Mouse (Mus musculus): ENCODE measurements around the gene Yjefn3.
A peak's percentile ranks its signal among the peaks of the same experiment; 100 is the strongest.

The Yjefn3 gene

DNA sequence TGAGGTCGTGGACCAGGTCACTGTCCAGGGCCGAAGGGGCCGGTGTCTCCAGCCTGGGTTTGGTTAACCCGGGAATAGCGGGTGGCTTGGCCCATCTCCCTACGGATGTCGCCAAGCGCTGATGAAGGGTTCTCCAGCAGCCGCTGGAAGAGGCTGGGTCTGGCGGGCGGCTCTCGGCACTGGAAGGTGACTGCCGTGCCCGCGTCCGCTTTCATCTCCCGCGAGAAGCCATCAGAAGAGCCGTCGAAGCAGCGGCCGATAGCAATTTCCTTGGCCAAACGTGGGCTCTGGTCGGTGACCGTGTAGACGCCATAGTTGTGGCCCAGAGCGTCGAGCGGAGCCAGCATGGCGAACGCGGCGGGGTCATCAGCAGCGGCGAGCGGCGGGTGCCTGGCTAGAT lies 21.7 kb downstream of the Yjefn3 start:
- no peak for DNase-seq (ENCODE audit: extremely low spot score)

DNA sequence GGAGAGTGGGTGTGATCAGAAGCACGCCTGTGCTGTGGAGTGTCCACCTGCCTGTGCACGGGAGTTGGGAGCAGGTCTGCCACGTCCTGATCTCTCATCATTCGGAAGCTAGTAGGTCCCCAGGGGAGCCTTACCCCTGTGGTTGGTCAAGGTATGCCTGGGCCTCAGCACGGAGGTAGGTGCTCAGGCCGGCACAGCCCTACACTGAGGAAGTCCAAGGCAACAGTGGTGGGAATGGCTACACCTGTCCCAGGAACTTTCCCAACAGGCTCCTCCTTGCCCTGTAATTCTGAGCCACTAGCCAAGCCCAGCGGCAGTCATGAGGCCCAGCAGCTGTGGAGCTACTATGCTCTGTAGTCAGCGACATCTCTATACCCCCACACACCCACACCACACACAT lies 22.8 kb downstream of the Yjefn3 start:
- DNase-seq (ENCODE audit: extremely low spot score), result no peak

- DNase-seq (ENCODE audit: extremely low spot score), result no peak
Measured at GRCm38 (mm10) chr8:69877992-69878391, 24.5 kb downstream of the Yjefn3 start.

- no peak for DNase-seq (ENCODE audit: extremely low spot score)
Measured at GRCm38 (mm10) chr8:69877396-69877795, 25.1 kb downstream of the Yjefn3 start.

GRCm38 (mm10) chr8:69876967-69877366 lies 25.5 kb downstream of the Yjefn3 start:
- DNase-seq (ENCODE audit: extremely low spot score), result no peak

- DNase-seq (ENCODE audit: extremely low spot score), result no peak
Measured at GRCm38 (mm10) chr8:69876097-69876496, 26.4 kb downstream of the Yjefn3 start.

DNA sequence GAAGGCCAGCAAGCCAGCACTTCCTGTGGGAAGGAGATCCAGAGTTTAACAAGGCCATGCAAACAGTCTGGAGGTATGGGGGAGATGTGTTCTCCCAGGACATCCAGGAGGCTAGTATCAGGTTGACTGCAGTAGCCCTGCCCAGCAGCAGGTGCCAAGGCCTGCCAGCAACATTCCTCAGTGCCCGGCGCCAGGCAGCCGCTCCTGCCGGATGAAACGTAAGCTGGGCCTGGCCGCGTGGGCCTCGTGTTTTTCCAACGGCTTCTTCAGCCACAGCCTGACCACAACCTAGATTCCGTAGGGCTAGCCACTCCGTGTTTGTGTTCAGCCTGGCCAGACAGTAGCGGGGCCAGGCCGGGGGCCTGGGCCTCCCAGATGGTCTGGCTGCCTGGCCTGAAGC lies 27.9 kb downstream of the Yjefn3 start:
- DNase-seq (ENCODE audit: extremely low spot score), result no peak

GRCm38 (mm10) chr8:69874155-69874554 lies 28.4 kb downstream of the Yjefn3 start:
- DNase-seq (ENCODE audit: extremely low spot score), result peak; percentile 68

DNA sequence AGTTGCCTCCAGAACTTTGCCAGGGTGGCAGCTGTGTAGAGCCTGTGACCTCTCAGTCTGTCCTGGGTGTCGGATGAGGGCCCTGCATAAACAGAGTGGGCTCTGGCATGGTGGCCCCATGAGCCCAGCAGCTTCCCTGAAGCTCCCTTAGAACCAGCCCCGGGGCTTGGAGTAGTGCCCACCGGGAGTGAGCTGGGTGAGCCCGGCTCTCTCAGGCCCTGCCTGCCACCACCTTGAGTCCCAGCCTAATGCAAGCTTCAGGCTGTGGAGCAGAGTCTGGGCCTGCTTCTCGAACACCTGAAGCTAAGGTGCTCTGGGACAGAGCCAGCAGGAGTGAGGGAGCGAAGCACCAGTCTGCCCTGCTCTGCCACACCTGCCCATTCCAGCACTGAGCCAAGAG lies 31.6 kb downstream of the Yjefn3 start:
- no peak for DNase-seq (ENCODE audit: extremely low spot score)

DNA sequence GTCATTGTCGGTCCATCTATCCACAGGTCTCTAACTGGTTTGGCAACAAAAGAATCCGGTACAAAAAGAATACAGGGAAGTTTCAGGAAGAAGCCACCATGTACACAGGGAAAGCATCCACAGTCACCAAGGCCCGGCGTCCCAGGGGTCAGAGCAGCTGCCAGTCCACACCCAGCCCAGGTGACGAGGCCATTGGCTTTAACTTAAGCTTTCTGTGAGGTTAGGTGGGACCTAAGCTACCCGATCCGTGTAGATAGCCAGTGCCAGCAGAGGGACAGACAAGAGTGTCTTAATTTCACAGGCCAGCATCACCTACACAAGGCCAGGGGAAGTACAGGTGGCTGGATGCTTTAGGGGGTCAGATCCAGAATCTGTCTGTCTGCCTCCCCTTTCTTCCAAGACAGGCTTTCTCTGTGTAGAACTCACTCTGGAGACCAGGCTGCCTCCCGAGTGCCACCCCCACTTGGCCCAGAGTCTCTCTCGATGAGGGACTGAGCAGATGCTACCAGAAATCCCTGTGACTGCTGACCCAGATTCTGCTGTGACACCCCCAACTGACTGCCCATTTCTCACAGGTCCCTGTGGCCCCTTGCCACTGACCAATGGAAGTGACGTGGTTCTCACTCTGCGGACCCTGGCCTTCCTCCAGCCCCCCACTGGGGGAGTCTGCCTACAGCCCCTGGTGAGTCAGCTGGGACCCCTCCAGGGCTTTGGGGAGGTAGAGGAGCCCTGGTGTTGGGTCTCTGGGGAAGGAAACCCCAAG lies 32.3 kb downstream of the Yjefn3 start:
- no peak for DNase-seq (ENCODE audit: extremely low spot score)

DNA sequence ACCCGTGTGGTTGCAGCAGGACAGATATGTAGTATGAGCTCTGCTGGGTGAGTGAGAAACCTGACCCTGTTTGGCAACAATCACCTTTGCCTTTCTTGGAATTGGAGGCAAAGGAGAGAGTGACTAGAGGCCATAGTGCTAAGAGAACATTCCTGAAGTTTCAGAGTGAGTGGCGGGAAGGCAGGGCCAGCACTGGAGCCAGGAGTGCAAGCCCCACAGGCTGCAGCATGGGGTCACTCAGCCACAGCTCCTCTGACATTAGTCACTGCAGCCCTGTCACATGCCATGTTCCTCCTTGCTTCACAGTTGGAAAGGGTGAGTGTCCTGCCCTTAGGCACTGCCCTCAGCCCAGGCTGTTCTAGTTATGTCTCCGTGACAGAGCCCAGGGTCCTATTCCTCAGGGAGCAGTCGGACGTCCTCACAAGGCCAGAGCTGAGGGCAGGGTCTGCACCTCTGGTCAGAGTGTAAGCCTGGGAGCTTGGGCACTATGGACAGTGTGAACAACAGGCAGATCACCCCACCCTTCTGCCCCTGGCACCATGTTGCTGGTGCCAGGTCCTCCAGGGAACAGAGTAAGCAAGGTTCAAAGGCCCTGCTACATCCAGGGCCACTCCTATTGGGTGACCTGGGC lies 34.7 kb downstream of the Yjefn3 start:
- DNase-seq (ENCODE audit: extremely low spot score), result no peak

- DNase-seq (ENCODE audit: extremely low spot score), result no peak
Measured at GRCm38 (mm10) chr8:69864180-69864579, 38.3 kb downstream of the Yjefn3 start.

GRCm38 (mm10) chr8:69863387-69864020 lies 39.0 kb downstream of the Yjefn3 start:
- no peak for DNase-seq (ENCODE audit: extremely low spot score)

DNA sequence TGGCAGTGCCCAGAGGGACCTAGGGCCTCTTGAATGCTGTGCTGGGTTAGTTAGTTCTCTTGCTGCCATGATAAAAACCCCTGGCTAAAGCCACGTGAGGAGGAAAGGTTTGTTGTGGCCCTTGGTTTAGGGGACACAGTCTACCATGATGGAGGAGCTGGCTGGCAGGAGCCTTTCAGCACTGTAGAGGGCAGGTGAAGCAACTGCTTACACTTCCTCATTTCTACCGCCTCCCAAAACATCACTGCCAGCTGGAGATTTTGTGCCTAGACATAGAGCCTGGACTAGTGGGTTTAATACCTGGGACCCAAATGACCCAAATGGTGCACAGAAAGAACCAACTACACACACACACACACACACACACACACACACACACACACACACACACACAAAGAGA lies 41.3 kb downstream of the Yjefn3 start:
- no peak for DNase-seq (ENCODE audit: extremely low spot score)

GRCm38 (mm10) chr8:69860807-69861206 lies 41.7 kb downstream of the Yjefn3 start:
- no peak for DNase-seq (ENCODE audit: extremely low spot score)

GRCm38 (mm10) chr8:69853869-69854268 lies 48.6 kb downstream of the Yjefn3 start:
- no peak for DNase-seq (ENCODE audit: extremely low spot score)

DNA sequence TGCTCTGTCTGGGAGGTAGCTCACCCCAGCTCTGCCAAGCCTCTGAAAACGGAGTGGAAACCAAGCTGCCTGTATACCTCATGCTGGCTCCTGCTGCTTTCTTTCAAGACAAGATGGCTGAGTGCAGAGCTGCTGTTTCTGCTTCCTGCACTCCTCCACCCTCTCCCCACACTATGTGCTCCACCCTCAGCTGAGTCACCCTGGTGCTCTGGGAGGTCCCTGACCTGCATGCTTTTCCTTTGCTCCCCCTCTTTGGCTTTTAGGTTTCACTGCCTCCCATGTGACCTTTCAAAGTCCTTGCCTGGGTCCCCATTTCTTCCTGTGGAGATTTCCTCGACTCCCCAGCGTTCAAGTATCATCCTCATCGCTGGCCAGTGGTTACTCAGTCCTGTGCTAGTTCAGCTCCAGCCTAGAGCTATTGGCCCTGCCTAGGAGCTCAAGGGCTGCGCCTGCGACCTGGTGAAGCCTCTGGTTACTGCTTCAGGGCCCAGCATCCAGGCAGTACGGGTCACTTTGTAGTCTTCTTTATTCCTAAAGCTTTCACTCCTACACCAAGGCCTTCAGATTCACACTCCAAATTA lies 51.5 kb downstream of the Yjefn3 start:
- DNase-seq (ENCODE audit: extremely low spot score), result no peak

- no peak for DNase-seq (ENCODE audit: extremely low spot score)
Measured at GRCm38 (mm10) chr8:69849899-69850298, 52.6 kb downstream of the Yjefn3 start.

- DNase-seq (ENCODE audit: extremely low spot score), result no peak
Measured at GRCm38 (mm10) chr8:69848951-69849350, 53.6 kb downstream of the Yjefn3 start.

DNA sequence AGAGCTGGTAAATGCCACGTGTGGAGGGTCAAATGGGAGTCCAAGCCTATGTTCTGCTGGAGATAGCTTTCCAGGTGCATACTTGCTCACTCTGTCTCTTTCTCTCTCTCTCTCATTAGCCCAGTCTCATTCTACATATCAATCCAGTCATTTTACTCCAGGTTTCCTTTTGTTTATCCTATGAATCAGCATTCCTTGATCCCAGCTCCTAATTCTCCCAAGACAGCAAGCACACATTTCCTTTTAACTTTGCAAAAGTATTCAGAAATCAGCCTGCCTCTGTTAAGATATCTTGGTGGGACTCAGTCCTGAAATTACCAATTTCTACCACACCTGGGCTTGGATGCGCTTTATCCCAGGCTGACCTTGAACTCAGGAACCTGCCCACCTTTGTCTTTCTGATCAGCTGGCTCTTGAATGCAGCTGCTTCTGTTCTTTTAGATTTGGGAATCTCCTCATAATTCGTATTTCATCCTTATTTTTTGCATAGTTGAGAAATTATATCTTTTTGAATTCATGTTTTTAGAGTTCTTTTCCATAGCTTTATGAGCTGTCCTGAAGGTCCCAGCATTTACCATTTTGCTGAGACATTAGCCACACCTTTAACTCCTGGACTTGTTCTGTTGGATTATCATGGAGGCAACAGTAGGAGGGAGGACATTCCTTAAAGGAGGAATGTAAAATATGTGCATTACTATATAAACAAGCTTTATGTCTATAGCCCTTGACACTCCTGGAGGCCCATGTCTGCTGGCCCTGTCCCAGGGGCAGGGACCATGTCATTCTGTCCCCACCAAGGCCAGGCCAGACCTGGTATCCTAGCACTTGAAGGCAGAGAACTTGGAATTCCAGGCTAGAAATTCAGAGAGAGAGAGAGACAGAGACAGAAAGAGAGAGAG lies 55.1 kb downstream of the Yjefn3 start:
- DNase-seq (ENCODE audit: extremely low spot score), result no peak
